Mouse (Mus musculus) kidney, embryonic 14.5 days (tissue): ENCODE results near the gene Mfap1a. TPM values are rescaled to one million over a fixed set of nuclear protein-coding genes. Genes with fewer than 3 reads are reported as not detected.
A peak's percentile ranks its signal among the peaks of the same experiment; 100 is the strongest.

Experiments
- ATAC-seq: fragments of 200-750 bp; cut with Nextera tagmentation; 2 replicates; pipeline ENCODE4 v1.8.0; 2017; ENCODE audit warnings: moderate number of reproducible peaks, mild to moderate bottlenecking, moderate TSS enrichment, moderate library complexity; ENCODE audit not compliant: low FRiP score, low TSS enrichment
- H3K27ac ChIP-seq: fragments of 300-500 bp; sonication (generic); 2 replicates; pipeline ENCODE4 v1.5.1; 2014; ENCODE audit warnings: low read depth, mild to moderate bottlenecking, low read length, moderate library complexity, mixed read lengths
- H3K27me3 ChIP-seq: fragments of 300-500 bp; sonication (generic); 2 replicates; pipeline ENCODE4 v1.6.1; 2014; ENCODE audit warnings: mild to moderate bottlenecking, low read length; ENCODE audit not compliant: control insufficient read depth, insufficient read depth
- H3K36me3 ChIP-seq: fragments of 300-500 bp; sonication (generic); 2 replicates; pipeline ENCODE4 v1.6.1; 2014; ENCODE audit warnings: low read length, mixed read lengths; ENCODE audit not compliant: control insufficient read depth, insufficient read depth
- H3K4me1 ChIP-seq: fragments of 300-500 bp; sonication (generic); 2 replicates; pipeline ENCODE4 v1.6.1; 2014; ENCODE audit warnings: low read length, mixed read lengths; ENCODE audit not compliant: control insufficient read depth, insufficient read depth
- H3K4me2 ChIP-seq: fragments of 300-500 bp; sonication (generic); replicated peaks from 2 replicates; pipeline ENCODE4 v1.6.1; 2014; ENCODE audit warnings: low read depth, mild to moderate bottlenecking, low read length
- H3K4me3 ChIP-seq: fragments of 300-500 bp; sonication (generic); 2 replicates; pipeline ENCODE4 v1.5.1; 2014; ENCODE audit warnings: mild to moderate bottlenecking, low read length
- H3K9ac ChIP-seq: fragments of 300-500 bp; sonication (generic); 2 replicates; pipeline ENCODE4 v1.6.1; 2014; ENCODE audit warnings: low read depth, mild to moderate bottlenecking, low read length, moderate library complexity
- H3K9me3 ChIP-seq: fragments of 300-500 bp; sonication (generic); 2 replicates; pipeline ENCODE4 v1.6.1; 2016; ENCODE audit warnings: low read length; ENCODE audit not compliant: control insufficient read depth
- WGBS: fragments of 180-500 bp; shearing (Covaris S2); extraction: QIAGEN DNeasy Blood & Tissue Kit; methylation state at CpG from one replicate; pipeline ENCODE4 v1.1.7; 2014; 5-methylcytosine and 5-hydroxymethylcytosine counted together
- polyA plus RNA-seq: library from polyadenylated mRNA; unstranded; fragments of >200 nt; fragmentation: Nextera tagmentation; extraction: Ambion mirVana; gene quantifications from 2 replicates; pipeline ENCODE4 v1.2.1, GENCODE M21; 2014

The Mfap1a gene
- polyA plus RNA-seq, 1 experiment from 2014 or later: 28.0 TPM

DNA sequence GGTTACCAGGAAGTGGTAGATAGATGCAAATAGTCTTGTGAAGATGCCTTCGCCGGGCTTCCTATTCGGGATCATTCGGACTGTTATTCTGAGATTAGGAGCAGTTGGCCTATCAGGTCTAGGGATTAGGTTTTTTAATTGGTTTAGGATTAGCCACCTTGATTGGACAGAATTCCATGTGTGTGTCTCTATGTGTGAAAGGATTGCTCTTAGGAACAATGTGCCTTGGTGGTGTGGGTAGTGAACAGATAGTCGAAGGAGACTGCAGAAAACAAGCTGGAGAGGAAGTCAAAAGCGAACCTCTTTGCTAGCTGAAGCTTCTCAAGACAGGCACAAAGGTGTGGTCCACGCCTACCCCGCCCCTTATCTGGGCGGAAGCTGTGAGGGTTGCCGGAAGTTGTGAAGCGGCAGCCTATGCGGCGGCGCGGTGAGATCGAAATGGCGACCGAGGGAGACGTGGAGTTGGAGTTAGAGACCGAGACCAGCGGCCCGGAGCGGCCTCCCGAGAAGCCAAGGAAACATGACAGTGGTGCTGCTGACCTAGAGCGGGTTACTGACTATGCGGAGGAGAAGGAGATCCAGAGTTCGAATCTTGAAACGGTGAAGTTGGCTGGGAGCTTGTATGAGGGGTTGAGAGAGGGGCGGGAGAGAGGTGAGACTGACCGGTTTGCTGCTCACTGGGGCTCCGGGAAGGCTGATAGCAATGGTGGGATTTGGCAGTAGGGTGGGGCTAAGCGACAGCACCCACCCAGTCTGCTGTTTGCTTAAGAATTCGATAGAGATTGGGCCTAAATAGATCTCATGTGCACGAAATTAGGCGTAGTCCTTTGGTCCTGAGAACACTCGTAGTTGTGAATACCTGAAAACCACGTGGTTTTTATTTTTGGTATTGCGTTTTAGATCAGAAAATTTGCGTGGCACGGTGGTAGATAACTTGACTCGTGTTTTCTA lies 49.5 kb downstream of the Mfap1a start, which contains the start of gene Serinc4:
Gene Serinc4, minus strand, starts transcription at position 90 of the 951 bp plus-strand sequence.
- Histone ChIP-seq H3K27me3 (no peaks in the 10 kb centered on the region), H3K4me1 (peaks cover 5% of the 10 kb centered on the region; the same call in 1 of the 2 replicates), H3K36me3 (peaks cover 31% of the 10 kb centered on the region), H3K4me3 (peak within 1 kb of the TSS; percentile 75), H3K9me3 (no peaks in the 10 kb centered on the region), H3K9ac (peak within 1 kb of the TSS; percentile 70), H3K4me2 (peak within 1 kb of the TSS; percentile 43), H3K27ac (peak within 1 kb of the TSS; percentile 75)
- 5% methylated on average over 41 of the region's 41 CpGs for WGBS
- ATAC-seq: peak; percentile 93

DNA sequence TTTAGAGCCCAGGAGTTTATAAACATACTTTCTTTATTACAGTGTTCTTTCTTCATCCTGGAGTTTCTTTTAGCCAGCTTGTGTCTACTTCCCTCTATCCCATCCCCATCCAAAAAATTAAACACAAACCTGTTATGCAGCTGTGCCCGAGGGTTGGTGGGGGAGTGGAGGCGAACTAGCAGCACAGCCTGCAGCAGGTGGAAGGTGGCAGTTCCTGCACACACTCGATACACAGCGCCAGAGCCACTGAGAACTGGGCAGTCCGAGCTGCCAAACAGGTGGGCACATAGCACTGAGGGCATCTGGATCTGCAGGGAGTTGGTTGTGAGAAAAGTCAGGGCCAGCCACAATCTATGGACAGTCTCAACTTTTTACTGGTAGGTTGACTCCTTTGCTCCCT lies 50.9 kb downstream of the Mfap1a start:
- peaks cover 38% of the 10 kb centered on the region for H3K36me3 ChIP-seq
- no peak overlapping the region for H3K9ac ChIP-seq
- peaks cover 8% of the 10 kb centered on the region; the same call in 1 of the 2 replicates for H3K4me1 ChIP-seq
- H3K9me3 ChIP-seq: no peaks in the 10 kb centered on the region
- no peaks in the 10 kb centered on the region for H3K27me3 ChIP-seq
- H3K4me3 ChIP-seq: no peak overlapping the region
- no peak overlapping the region for H3K4me2 ChIP-seq
- WGBS: 79% methylated on average over 5 of the region's 5 CpGs
- no peak overlapping the region for H3K27ac ChIP-seq
- ATAC-seq: no peak

DNA sequence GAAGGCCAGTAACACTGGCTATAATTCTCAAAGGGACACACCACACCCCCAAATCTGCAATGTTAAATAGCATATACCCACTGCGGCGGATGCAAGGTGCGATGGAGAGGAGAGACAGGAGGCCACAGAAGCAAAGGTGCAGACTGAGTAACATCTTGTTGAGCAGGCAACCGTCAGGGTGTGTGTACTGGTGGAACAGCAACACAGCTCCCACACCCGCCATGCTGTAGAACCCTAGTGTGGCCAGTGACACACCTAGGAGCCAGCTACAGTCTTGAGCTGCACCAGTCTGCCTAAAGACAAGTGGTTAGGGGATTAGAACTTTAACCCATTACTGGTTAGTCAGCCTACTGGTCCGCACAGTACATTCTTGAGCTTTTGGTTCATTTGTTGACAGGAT lies 52.5 kb downstream of the Mfap1a start:
- ATAC-seq: no peak
- WGBS: 90% methylated on average over 6 of the region's 6 CpGs

DNA sequence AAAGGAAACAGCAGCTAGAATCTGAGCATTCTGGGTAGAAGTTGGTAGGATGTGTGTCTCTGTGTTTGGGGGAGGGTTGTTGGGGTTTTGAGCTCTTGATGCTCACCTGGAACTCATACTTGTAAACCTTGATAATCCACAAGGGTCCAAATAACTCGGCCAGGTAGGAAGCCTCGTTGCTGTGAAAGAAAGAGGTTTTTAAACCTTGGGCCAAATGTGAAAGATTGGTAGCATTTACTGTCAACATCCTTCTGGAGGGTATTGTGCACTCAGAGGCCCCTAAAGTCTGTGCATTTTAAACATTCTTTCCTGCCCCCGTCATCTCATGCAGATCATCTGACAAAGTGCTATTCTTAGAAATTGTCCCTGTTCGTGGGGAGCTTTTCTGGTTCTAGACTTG lies 53.5 kb downstream of the Mfap1a start, which contains the start of gene Hypk:
Gene Hypk, plus strand, starts transcription at position 301 of the 400 bp plus-strand sequence.
- Histone ChIP-seq H3K4me3 (no peak within 1 kb of the TSS), H3K27me3 (no peaks in the 10 kb centered on the region), H3K4me1 (peaks cover 8% of the 10 kb centered on the region; the same call in 1 of the 2 replicates), H3K9me3 (no peaks in the 10 kb centered on the region), H3K36me3 (peaks cover 22% of the 10 kb centered on the region), H3K9ac (no peak within 1 kb of the TSS), H3K27ac (no peak within 1 kb of the TSS), H3K4me2 (no peak within 1 kb of the TSS)
- ATAC-seq: no peak
- WGBS: 81% methylated on average over 4 of the region's 4 CpGs

More for the DNA sequence above, 52.5 kb downstream of the Mfap1a start:
- Histone ChIP-seq H3K27me3 (no peaks in the 10 kb centered on the region), H3K4me2 (no peak overlapping the region), H3K9ac (no peak overlapping the region), H3K27ac (no peak overlapping the region), H3K36me3 (peaks cover 30% of the 10 kb centered on the region), H3K4me3 (no peak overlapping the region), H3K4me1 (peaks cover 8% of the 10 kb centered on the region; the same call in 1 of the 2 replicates), H3K9me3 (no peaks in the 10 kb centered on the region)

DNA sequence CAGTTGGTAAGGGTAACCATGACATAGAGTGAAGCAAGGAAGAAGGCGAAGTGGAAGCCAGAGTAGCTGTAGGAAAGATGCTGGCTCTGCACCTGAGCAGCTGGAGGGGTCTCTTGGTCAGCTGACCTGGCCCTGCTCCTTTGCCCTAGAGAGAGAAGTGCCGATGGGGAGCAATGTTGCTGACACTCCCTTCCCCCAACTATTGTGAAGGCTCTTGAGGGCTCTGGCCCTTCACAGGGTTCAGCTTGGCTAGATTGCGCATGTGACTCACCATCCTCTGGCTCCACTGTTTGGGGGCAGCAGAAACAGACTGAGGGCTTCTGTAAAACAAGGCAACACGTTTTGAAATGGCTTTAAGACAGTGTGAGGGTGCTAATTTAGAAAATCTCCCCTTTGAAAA lies 54.1 kb downstream of the Mfap1a start:
- H3K4me2 ChIP-seq: no peak overlapping the region
- 85% methylated on average over 4 of the region's 4 CpGs for WGBS
- peaks cover 8% of the 10 kb centered on the region; the same call in 1 of the 2 replicates for H3K4me1 ChIP-seq
- no peaks in the 10 kb centered on the region for H3K9me3 ChIP-seq
- H3K4me3 ChIP-seq: no peak overlapping the region
- H3K9ac ChIP-seq: no peak overlapping the region
- H3K27me3 ChIP-seq: no peaks in the 10 kb centered on the region
- H3K36me3 ChIP-seq: peaks cover 22% of the 10 kb centered on the region
- H3K27ac ChIP-seq: no peak overlapping the region
- no peak for ATAC-seq

DNA sequence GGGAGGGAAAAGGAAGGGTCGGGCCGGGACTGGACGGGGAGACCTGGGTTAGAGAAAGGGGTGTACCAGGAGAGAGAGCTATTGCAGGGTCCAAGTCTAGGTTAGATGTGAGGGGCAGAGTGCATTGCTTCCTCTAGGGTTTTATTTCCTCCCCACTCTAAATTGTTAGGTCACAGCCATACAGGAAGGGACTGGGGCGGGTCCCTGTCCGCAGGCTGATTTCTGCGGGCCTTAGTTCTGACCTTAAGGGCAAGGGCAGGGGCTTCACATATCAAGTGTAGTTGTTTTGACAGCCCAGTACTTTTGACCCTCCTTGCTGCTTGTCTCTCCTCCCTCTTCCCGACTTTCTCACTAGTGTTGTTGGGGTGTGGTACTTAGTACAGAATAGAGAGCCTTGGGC lies 56.4 kb downstream of the Mfap1a start:
- ATAC-seq: no peak
- peak overlapping the region; percentile 64 for H3K4me2 ChIP-seq

DNA sequence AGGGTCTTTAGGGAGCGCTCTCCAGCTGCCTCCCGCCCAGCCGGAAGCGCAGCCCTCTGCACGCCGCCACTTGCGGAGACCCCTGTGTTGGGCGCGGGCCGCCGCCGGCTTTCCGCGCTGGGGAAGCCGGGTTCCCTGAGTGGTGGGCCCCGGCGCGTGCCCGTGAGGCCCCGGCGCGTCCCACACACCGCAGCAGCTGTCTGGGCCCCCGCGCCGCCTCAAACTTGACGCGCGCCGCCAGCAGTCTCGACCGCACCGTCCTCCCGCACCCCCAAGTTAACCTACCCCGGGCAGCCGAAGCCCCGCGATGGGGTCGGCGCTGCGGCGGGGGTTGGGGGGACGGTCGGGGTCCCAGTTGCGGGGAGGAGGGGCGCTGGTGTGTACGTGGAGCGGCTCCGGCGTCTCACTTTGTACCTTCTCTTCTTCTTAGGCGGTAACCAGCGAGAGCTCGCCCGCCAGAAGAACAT lies 56.9 kb downstream of the Mfap1a start:
- peak overlapping the region; percentile 98 for H3K9ac ChIP-seq
- peak overlapping the region; percentile 97 for H3K4me3 ChIP-seq
- H3K27ac ChIP-seq: peak overlapping the region; percentile 97
- peak overlapping the region; percentile 64 for H3K4me2 ChIP-seq
- under 1% methylated on average over 50 of the region's 54 CpGs for WGBS
- ATAC-seq: peak; percentile 56
- H3K4me1 ChIP-seq: 0 out of 2 replicates have a peak, but pooled peaks cover 2% of the 10 kb centered on the region
- H3K36me3 ChIP-seq: peaks cover 22% of the 10 kb centered on the region
- no peaks in the 10 kb centered on the region for H3K9me3 ChIP-seq
- no peaks in the 10 kb centered on the region for H3K27me3 ChIP-seq

More for the DNA sequence above, 56.4 kb downstream of the Mfap1a start:
- Histone ChIP-seq H3K27ac (peak overlapping the region; percentile 97), H3K27me3 (no peaks in the 10 kb centered on the region), H3K4me1 (0 out of 2 replicates have a peak, but pooled peaks cover 2% of the 10 kb centered on the region), H3K4me3 (peak overlapping the region; percentile 97), H3K9ac (peak overlapping the region; percentile 98), H3K9me3 (no peaks in the 10 kb centered on the region), H3K36me3 (peaks cover 22% of the 10 kb centered on the region)
- WGBS: 0% methylated on average over 7 of the region's 7 CpGs

DNA sequence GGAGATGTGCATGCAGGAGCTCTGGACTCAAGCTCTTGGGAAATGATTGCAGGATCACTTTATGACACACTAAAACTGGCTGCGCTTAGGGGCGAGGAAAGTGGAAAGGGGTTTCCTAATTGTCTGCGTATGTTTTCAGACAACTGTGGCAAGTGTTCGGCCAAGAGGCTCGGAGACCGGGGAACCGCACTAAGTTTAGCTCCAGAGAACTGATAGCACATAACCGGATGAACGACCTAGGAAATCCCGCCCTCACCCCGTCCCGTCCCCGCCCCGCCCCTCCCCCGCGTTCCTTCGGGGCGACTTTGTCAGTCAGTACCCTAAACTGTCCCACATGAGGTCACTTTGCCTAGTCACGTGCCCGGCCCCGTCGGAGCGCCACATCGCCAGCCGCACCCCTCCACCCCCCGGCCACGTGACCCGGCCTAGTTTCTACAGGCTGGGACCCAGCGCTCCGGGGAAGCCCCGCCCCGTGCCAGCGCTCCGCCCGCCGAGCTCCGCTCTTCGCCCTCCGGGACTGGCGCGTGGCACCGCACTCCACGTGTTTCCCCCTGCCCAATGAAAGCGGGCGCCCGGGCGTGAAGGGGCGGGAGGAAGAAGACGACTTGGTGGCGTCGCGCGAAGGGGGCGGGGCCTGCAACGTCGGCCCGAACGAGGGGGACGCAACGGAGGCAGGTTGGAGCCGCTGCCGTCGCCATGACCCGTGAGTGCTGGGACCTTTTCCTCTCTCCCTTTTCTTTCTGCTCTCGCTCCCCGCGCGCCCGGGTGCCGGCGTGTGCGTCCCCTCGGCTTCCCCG lies 57.5 kb downstream of the Mfap1a start, which contains the start of gene Serf2:
Gene Serf2, plus strand, starts transcription at position 457 of the 797 bp plus-strand sequence.
- Histone ChIP-seq H3K27me3 (no peaks in the 10 kb centered on the region), H3K4me1 (0 out of 2 replicates have a peak, but pooled peaks cover 2% of the 10 kb centered on the region), H3K4me2 (peak within 1 kb of the TSS; percentile 69), H3K36me3 (peaks cover 22% of the 10 kb centered on the region), H3K9me3 (no peaks in the 10 kb centered on the region), H3K9ac (peak within 1 kb of the TSS; percentile 98), H3K27ac (peak within 1 kb of the TSS; percentile 97), H3K4me3 (peak within 1 kb of the TSS; percentile 97)
- peak; percentile 99 for ATAC-seq
- WGBS: under 1% methylated on average over 62 of the region's 74 CpGs
